Mouse (Mus musculus) lung, adult 2 months (tissue): ENCODE measurements at regions not wholly inside any gene's neighbourhood (a gene's known extent, or its start where the extent isn't known, plus 50 kb on each side); places are given as distances from the start of the nearest gene placed in this dataset.

Source experiments
- DNase-seq: peaks from one replicate; pipeline ENCODE4 v3.0.0; 2022
- H3K4me1 ChIP-seq: fragments of 200-500 bp; 2 replicates; pipeline ENCODE4 v1.6.1; 2011; ENCODE audit warnings: low read length; ENCODE audit not compliant: control insufficient read depth, insufficient read depth
- H3K4me3 ChIP-seq: fragments of 200-500 bp; replicated peaks from 2 replicates; pipeline ENCODE3; 2011; ENCODE audit warnings: low read depth, mild to moderate bottlenecking, control low read depth, low read length; ENCODE audit errors: extremely low read depth
- CTCF ChIP-seq: fragments of 200-500 bp; IDR thresholded peaks from 2 replicates; pipeline ENCODE4 v1.5.1; 2011; ENCODE audit warnings: mild to moderate bottlenecking, low read length, control low read depth; ENCODE audit not compliant: insufficient read depth
- POLR2A ChIP-seq: fragments of 200-500 bp; IDR thresholded peaks from 2 replicates; pipeline ENCODE4 v1.6.1; 2011; ENCODE audit warnings: low read depth, mild to moderate bottlenecking, control low read depth, low read length, borderline replicate concordance; ENCODE audit errors: extremely low read depth
- WGBS: fragments of 180-500 bp; shearing (Covaris S2); methylation state at CpG from one replicate; pipeline ENCODE4 v1.1.7; 2018; 5-methylcytosine and 5-hydroxymethylcytosine counted together

- 63% methylated on average over 5 of the region's 5 CpGs for WGBS
Measured at GRCm38 (mm10) chr10:37314746-37315430, 176.2 kb upstream of the Marcks start.

GRCm38 (mm10) chr10:37313461-37313860, 174.7 kb upstream of the Marcks start:
- Histone ChIP-seq H3K4me1 (no peaks in the 10 kb centered on the region), H3K4me3 (no peak overlapping the region)
- no peak for TF ChIP-seq POLR2A
- no peak for TF ChIP-seq CTCF
- no peak for DNase-seq

More at GRCm38 (mm10) chr10:37314746-37315430, 176.2 kb upstream of the Marcks start:
- TF ChIP-seq CTCF (no peak), POLR2A (no peak)
- Histone ChIP-seq H3K4me1 (no peaks in the 10 kb centered on the region), H3K4me3 (no peak overlapping the region)
- DNase-seq: no peak

GRCm38 (mm10) chr10:37310266-37310945, 171.7 kb upstream of the Marcks start:
- Histone ChIP-seq H3K4me1 (no peaks in the 10 kb centered on the region), H3K4me3 (no peak overlapping the region)
- TF ChIP-seq POLR2A: no peak
- TF ChIP-seq CTCF: no peak
- WGBS: 76% methylated on average over 2 of the region's 2 CpGs
- DNase-seq: no peak

- TF ChIP-seq CTCF: no peak
- no peak for TF ChIP-seq POLR2A
- Histone ChIP-seq H3K4me1 (no peaks in the 10 kb centered on the region), H3K4me3 (no peak overlapping the region)
- no peak for DNase-seq
- WGBS: 58% methylated on average over 2 of the region's 2 CpGs
Measured at GRCm38 (mm10) chr10:37304656-37305055, 165.9 kb upstream of the Marcks start.

- no peak overlapping the region for H3K4me3 ChIP-seq
- TF ChIP-seq CTCF (no peak), POLR2A (no peak)
- 90% methylated on average over 5 of the region's 5 CpGs for WGBS
- no peaks in the 10 kb centered on the region for H3K4me1 ChIP-seq
- no peak for DNase-seq
Measured at GRCm38 (mm10) chr10:37300181-37300889, 161.6 kb upstream of the Marcks start.

GRCm38 (mm10) chr10:37298689-37299421, 160.1 kb upstream of the Marcks start:
- WGBS: 71% methylated on average over 4 of the region's 4 CpGs
- DNase-seq: no peak
- no peaks in the 10 kb centered on the region for H3K4me1 ChIP-seq
- H3K4me3 ChIP-seq: no peak overlapping the region
- TF ChIP-seq POLR2A: no peak
- TF ChIP-seq CTCF: no peak

GRCm38 (mm10) chr10:37294231-37294630, 155.5 kb upstream of the Marcks start:
- H3K4me3 ChIP-seq: no peak overlapping the region
- TF ChIP-seq POLR2A (no peak), CTCF (no peak)
- peaks cover 7% of the 10 kb centered on the region for H3K4me1 ChIP-seq
- DNase-seq: no peak

GRCm38 (mm10) chr10:37293292-37293691, 154.6 kb upstream of the Marcks start:
- TF ChIP-seq POLR2A (no peak), CTCF (no peak)
- peaks cover 7% of the 10 kb centered on the region for H3K4me1 ChIP-seq
- WGBS: 89% methylated on average over 1 of the region's 1 CpGs
- H3K4me3 ChIP-seq: no peak overlapping the region
- DNase-seq: no peak

GRCm38 (mm10) chr10:37291639-37292495, 153.1 kb upstream of the Marcks start:
- TF ChIP-seq CTCF: no peak
- no peak for TF ChIP-seq POLR2A
- DNase-seq: no peak
- WGBS: 70% methylated on average over 2 of the region's 2 CpGs
- Histone ChIP-seq H3K4me3 (no peak overlapping the region), H3K4me1 (peaks cover 7% of the 10 kb centered on the region)
